Mouse (Mus musculus): ENCODE measurements around the gene Med17.

Gene Med17

GRCm38 (mm10) chr9:15288402-15288801, 8.7 kb upstream of the Med17 start:
- DNase-seq (ENCODE audit: low spot score in 2 of 2), result no peak

- DNase-seq (ENCODE audit: low spot score in 2 of 2), result no peak
These were observed 8.1 kb upstream of the Med17 start for GRCm38 (mm10) chr9:15287846-15288245.

GRCm38 (mm10) chr9:15285443-15285842, 5.7 kb upstream of the Med17 start:
- no peak for DNase-seq (ENCODE audit: low spot score in 2 of 2)

GRCm38 (mm10) chr9:15280491-15280879, 754 bp upstream of the Med17 start:
- no peak for DNase-seq (ENCODE audit: low spot score in 2 of 2)

- no peak for DNase-seq (ENCODE audit: low spot score in 2 of 2)
These were observed 537 bp downstream of the Med17 start for GRCm38 (mm10) chr9:15279139-15279648.

- no peak for DNase-seq (ENCODE audit: low spot score in 2 of 2)
These were observed 1.4 kb downstream of the Med17 start for GRCm38 (mm10) chr9:15278343-15278742.

- DNase-seq (ENCODE audit: low spot score in 2 of 2), result no peak
These were observed 2.9 kb downstream of the Med17 start for GRCm38 (mm10) chr9:15276855-15277254.

- no peak for DNase-seq (ENCODE audit: low spot score in 2 of 2)
These were observed 5.8 kb downstream of the Med17 start for GRCm38 (mm10) chr9:15273981-15274380.

- DNase-seq (ENCODE audit: low spot score in 2 of 2), result no peak
These were observed 16.2 kb downstream of the Med17 start for GRCm38 (mm10) chr9:15263487-15263886.

- no peak for DNase-seq (ENCODE audit: low spot score in 2 of 2)
These were observed 17.8 kb downstream of the Med17 start for GRCm38 (mm10) chr9:15261980-15262379.

GRCm38 (mm10) chr9:15256214-15256613, 23.5 kb downstream of the Med17 start:
- no peak for DNase-seq (ENCODE audit: low spot score in 2 of 2)

GRCm38 (mm10) chr9:15254501-15254900, 25.2 kb downstream of the Med17 start:
- no peak for DNase-seq (ENCODE audit: low spot score in 2 of 2)

- DNase-seq (ENCODE audit: low spot score in 2 of 2), result no peak
These were observed 27.5 kb downstream of the Med17 start for GRCm38 (mm10) chr9:15252196-15252595.

- DNase-seq (ENCODE audit: low spot score in 2 of 2), result no peak
These were observed 29.4 kb downstream of the Med17 start for GRCm38 (mm10) chr9:15250376-15250775.

GRCm38 (mm10) chr9:15245319-15246075, 34.2 kb downstream of the Med17 start:
- DNase-seq (ENCODE audit: low spot score in 2 of 2), result no peak

- no peak for DNase-seq (ENCODE audit: low spot score in 2 of 2)
These were observed 37.6 kb downstream of the Med17 start for GRCm38 (mm10) chr9:15242130-15242529.

GRCm38 (mm10) chr9:15241596-15241939, 38.2 kb downstream of the Med17 start:
- DNase-seq (ENCODE audit: low spot score in 2 of 2), result no peak

GRCm38 (mm10) chr9:15240863-15241595, 38.7 kb downstream of the Med17 start:
- no peak for DNase-seq (ENCODE audit: low spot score in 2 of 2)

- DNase-seq (ENCODE audit: low spot score in 2 of 2), result no peak
These were observed 39.7 kb downstream of the Med17 start for GRCm38 (mm10) chr9:15240006-15240405.

- peak; percentile 15 to 33 for DNase-seq (ENCODE audit: low spot score in 2 of 2)
These were observed 40.4 kb downstream of the Med17 start, which contains the start of gene Vstm5 for GRCm38 (mm10) chr9:15239042-15239925. TSS of gene Vstm5 (plus strand) at chr9:15239045.

- DNase-seq (ENCODE audit: low spot score in 2 of 2), result no peak
These were observed 41.3 kb downstream of the Med17 start for GRCm38 (mm10) chr9:15238297-15238990.
